Mouse (Mus musculus): ENCODE data around the gene Dync1i1.

DNA sequence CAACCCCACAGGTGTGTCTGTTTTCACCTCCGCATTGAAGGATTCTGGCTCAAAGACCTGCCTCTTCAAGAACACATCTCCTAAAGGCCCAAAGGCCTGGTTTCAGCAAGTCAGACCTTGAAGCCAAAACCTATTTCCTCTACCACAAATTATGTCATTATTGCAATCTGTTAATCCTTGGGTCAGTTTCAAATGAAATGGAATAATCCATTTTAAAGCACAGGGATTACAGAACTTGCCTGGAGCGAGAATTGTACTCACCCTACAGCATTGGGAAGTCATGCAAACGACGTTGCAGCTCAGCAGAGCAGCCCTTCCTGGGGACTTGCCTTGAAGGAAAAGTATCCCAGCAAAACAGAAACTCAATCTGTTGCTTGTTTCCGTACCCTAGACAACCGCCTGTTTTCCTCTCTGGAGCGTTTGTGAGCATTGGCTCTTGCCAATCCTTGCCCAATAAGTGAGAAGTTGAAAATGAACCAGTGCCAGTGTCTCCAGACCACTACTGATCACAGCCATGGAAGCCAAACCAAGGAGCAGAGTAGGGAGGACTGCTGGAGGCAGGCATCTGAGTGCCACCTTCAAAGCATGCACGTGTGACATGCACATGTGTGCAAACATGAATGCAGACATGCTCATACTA, 241.5 kb downstream of the Dync1i1 start:
- TF ChIP-seq CTCF (IDR thresholded peaks at IDR 0.05; ENCODE audit: low read depth) (no peak), EP300 (optimal IDR thresholded peaks at IDR 0.05) (no peak)
